Mouse (Mus musculus) midbrain, embryonic 11.5 days (tissue): ENCODE measurements around the gene Akt2. TPM values are rescaled to one million over a fixed set of nuclear protein-coding genes. Genes with fewer than 3 reads are reported as not detected.

ENCODE experiments used
- ATAC-seq: fragments of 200-750 bp; cut with Nextera tagmentation; 2 replicates; pipeline ENCODE4 v1.8.0; 2017; ENCODE audit warnings: moderate TSS enrichment, moderate library complexity; ENCODE audit not compliant: low FRiP score
- DNase-seq: peaks from one replicate; pipeline ENCODE4 v3.0.0; 2015; ENCODE audit warnings: low spot score; ENCODE audit errors: missing footprints
- H3K27ac ChIP-seq: fragments of 300-500 bp; sonication (generic); 2 replicates; pipeline ENCODE4 v1.5.1; 2014; ENCODE audit warnings: low read depth, low read length
- H3K27me3 ChIP-seq: fragments of 300-500 bp; sonication (generic); 2 replicates; pipeline ENCODE4 v1.6.1; 2014; ENCODE audit warnings: mild to moderate bottlenecking, low read length, moderate library complexity, mixed read lengths; ENCODE audit not compliant: control insufficient read depth, insufficient read depth
- H3K36me3 ChIP-seq: fragments of 300-500 bp; sonication (generic); 2 replicates; pipeline ENCODE4 v1.6.1; 2014; ENCODE audit warnings: mild to moderate bottlenecking, low read length, moderate library complexity, mixed read lengths; ENCODE audit not compliant: control insufficient read depth, insufficient read depth
- H3K4me1 ChIP-seq: fragments of 300-500 bp; sonication (generic); 2 replicates; pipeline ENCODE4 v1.6.1; 2014; ENCODE audit warnings: low read length; ENCODE audit not compliant: control insufficient read depth, insufficient read depth
- H3K4me2 ChIP-seq: fragments of 300-500 bp; sonication (generic); 2 replicates; pipeline ENCODE4 v1.6.1; 2014; ENCODE audit warnings: mild to moderate bottlenecking, moderate library complexity
- H3K4me3 ChIP-seq: fragments of 300-500 bp; sonication (generic); 2 replicates; pipeline ENCODE4 v1.5.1; 2014; ENCODE audit warnings: low read depth, low read length
- H3K9ac ChIP-seq: fragments of 300-500 bp; sonication (generic); 2 replicates; pipeline ENCODE4 v1.6.1; 2014; ENCODE audit warnings: low read length
- H3K9me3 ChIP-seq: fragments of 300-500 bp; sonication (generic); 2 replicates; pipeline ENCODE4 v1.6.1; 2016; ENCODE audit warnings: low read length; ENCODE audit not compliant: control insufficient read depth
- WGBS: fragments of 180-500 bp; shearing (Covaris S2); extraction: QIAGEN DNeasy Blood & Tissue Kit; methylation state at CpG from one replicate; pipeline ENCODE4 v1.1.7; 2014; 5-methylcytosine and 5-hydroxymethylcytosine counted together
- polyA plus RNA-seq: library from polyadenylated mRNA; unstranded; fragments of >200 nt; fragmentation: Nextera tagmentation; extraction: Ambion mirVana; gene quantifications from 2 replicates; pipeline ENCODE4 v1.2.1, GENCODE M21; 2014

Akt2 gene
- polyA plus RNA-seq, 1 experiment from 2014 or later, result 69.0 TPM

DNA sequence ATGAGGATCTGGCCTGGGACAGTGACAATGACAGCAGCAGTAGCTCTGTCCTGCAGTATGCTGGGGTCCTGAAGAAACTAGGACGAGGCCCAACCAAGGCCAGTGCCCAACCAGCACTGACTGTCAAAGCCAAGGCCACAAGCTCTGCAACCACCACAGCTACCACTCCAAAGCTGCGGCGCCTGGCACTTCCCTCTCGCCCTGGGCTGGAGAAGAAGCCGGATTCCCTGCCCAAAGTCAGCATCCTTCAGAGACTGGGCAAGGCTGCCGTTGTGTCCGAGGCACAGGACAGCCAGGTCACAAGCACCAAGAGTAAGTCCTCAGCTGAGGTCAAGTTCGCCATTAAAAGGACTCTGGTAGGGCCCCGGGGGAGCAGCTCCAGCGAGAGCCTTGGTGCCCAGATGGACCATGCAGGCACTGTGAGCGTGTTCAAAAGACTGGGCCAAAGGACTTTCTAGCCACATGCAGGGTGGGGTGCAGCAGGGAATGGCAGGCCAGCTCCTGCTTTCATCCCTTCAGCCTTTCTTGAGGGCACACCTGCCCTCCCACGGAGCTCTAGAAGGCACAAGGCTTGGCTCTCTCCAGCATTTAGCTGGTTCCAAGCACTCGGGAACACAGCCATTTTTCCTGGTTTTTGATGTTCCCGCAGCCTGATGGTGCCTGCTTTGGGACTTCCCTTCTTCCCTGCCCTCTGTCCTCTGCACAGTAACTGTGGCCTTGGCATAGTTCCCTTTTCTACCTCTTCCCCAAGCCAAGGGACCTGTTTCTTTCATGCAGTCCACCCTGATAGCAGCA lies 10.8 kb upstream of the Akt2 start:
- DNase-seq, result peak; percentile 68
- Histone ChIP-seq H3K4me1 (no peaks in the 10 kb centered on the region), H3K27ac (no peak overlapping the region), H3K27me3 (no peaks in the 10 kb centered on the region), H3K9me3 (no peaks in the 10 kb centered on the region), H3K36me3 (peaks cover 13% of the 10 kb centered on the region), H3K4me3 (no peak overlapping the region), H3K9ac (no peak overlapping the region), H3K4me2 (no peak overlapping the region)
- no peak for ATAC-seq
- 90% methylated on average over 14 of the region's 14 CpGs for WGBS

DNA sequence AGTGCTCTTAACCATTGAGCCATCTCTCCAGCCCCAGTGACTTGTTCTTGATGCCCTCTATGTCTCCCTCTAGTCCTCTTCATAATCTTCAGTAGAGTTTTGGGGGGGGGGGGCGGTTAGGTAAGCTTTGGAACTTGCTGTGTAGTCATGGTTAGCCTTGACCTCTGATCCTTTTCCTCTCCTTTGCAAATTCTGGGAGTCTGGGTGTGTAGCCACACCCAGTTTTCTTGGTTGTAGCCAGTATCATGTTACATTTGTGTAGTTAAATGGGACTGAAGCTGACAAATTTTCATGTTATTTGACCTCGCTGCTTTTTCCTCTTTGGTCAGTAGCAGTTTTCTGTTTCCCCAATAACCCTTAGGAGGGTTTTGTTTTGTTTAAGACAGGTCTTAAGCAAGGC lies 4.5 kb upstream of the Akt2 start:
- ATAC-seq (no peak), DNase-seq (peak; percentile 21)
- no peaks in the 10 kb centered on the region for H3K4me1 ChIP-seq
- no peaks in the 10 kb centered on the region for H3K36me3 ChIP-seq
- H3K27me3 ChIP-seq, result no peaks in the 10 kb centered on the region
- 70% methylated on average over 2 of the region's 2 CpGs for WGBS
- H3K9ac ChIP-seq, result no peak overlapping the region
- H3K4me3 ChIP-seq, result no peak overlapping the region
- no peak overlapping the region for H3K27ac ChIP-seq
- H3K4me2 ChIP-seq, result no peak overlapping the region
- no peaks in the 10 kb centered on the region for H3K9me3 ChIP-seq

DNA sequence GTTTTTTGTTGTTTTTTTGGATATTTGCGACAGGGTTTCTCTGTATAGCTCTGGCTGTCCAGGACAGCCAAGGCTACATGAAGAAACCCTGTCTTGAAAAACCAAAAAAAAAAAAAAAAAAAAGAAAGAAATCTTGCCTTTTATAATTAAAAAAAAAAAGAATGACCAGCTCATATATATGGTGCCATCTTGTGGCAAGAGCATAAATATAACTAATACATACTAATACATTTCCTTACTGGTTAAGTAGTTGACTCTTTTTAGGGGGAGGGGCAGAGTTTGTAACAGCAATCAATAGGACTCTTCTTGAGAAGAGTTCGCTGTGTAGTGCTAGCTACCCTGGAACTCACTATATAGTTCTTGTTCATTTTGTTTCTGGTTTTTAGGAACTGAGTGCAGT lies 3.6 kb upstream of the Akt2 start:
- peak; percentile 72 for DNase-seq
- 91% methylated on average over 2 of the region's 2 CpGs for WGBS
- no peak overlapping the region for H3K9ac ChIP-seq
- no peak overlapping the region for H3K27ac ChIP-seq
- no peaks in the 10 kb centered on the region for H3K36me3 ChIP-seq
- no peaks in the 10 kb centered on the region for H3K9me3 ChIP-seq
- no peak overlapping the region for H3K4me2 ChIP-seq
- no peak overlapping the region for H3K4me3 ChIP-seq
- H3K4me1 ChIP-seq, result peaks cover 2% of the 10 kb centered on the region; the same call in 1 of the 2 replicates
- H3K27me3 ChIP-seq, result no peaks in the 10 kb centered on the region
- ATAC-seq, result no peak

DNA sequence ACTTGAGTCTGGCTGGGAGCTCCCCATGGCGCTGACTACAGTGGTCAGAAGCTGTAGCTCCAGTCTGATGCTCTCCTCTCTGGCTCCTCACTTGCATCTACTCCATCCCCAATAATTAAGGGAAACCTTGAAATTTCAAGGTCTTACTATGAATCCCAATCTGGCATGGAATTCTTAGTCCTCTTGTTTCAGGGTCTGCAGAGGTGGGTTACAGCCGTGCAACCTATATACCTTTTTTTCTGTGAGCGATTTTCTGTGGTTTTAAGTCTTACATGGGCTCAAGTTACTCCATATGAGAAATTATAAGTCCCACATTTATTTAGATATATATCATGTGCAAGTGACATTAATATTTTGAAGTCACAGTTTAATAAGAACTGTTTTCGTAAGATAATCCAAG lies 1.3 kb upstream of the Akt2 start:
- ATAC-seq (no peak), DNase-seq (peak; percentile 75)
- Histone ChIP-seq H3K4me2 (no peak overlapping the region), H3K27me3 (no peaks in the 10 kb centered on the region), H3K36me3 (peaks cover 2% of the 10 kb centered on the region; the same call in 1 of the 2 replicates), H3K9me3 (no peaks in the 10 kb centered on the region), H3K4me3 (no peak overlapping the region), H3K4me1 (peaks cover 11% of the 10 kb centered on the region), H3K27ac (no peak overlapping the region), H3K9ac (no peak overlapping the region)
- 95% methylated on average over 4 of the region's 4 CpGs for WGBS

DNA sequence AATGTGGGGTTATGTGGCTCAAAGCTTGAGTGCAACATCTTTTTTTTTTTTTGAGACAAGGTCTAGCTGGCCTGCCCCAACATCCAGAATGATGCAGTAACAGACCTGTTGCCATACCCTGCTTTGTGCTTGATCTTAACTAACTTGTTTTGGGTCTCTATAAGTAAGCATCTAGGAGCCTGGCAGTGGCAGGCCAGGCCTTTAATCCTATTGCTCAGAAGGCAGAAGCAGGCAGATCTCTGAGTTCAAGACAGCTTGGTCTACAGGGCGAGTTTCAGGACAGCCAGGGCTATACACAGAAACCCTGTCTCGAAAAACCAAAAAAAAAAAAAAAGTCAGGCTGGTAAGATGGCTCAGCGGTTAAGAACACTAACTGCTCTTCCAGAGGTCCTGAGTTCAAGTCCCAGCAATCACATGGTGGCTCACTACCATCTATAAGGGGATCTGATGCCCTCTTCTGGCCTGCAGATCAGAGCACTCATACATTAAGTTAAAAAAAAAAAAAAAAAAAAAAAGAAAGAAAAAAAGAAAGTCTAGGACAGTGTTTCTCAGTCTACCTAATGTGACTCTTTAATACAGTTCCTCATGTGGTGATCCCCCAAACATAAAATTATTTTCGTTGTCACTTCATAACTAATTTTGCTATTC lies 662 bp upstream of the Akt2 start:
- H3K36me3 ChIP-seq, result peaks cover 2% of the 10 kb centered on the region; the same call in 1 of the 2 replicates
- 68% methylated on average over 4 of the region's 4 CpGs for WGBS
- 0 out of 2 replicates have a peak, but pooled peaks have one; percentile 1 for ATAC-seq
- no peaks in the 10 kb centered on the region for H3K9me3 ChIP-seq
- peak overlapping the region; percentile 61 for H3K9ac ChIP-seq
- peaks cover 11% of the 10 kb centered on the region for H3K4me1 ChIP-seq
- H3K27ac ChIP-seq, result peak overlapping the region; percentile 96
- peak; percentile 72 for DNase-seq
- peak overlapping the region; percentile 71 for H3K4me3 ChIP-seq
- H3K4me2 ChIP-seq, result peak overlapping the region; percentile 51
- no peaks in the 10 kb centered on the region for H3K27me3 ChIP-seq

DNA sequence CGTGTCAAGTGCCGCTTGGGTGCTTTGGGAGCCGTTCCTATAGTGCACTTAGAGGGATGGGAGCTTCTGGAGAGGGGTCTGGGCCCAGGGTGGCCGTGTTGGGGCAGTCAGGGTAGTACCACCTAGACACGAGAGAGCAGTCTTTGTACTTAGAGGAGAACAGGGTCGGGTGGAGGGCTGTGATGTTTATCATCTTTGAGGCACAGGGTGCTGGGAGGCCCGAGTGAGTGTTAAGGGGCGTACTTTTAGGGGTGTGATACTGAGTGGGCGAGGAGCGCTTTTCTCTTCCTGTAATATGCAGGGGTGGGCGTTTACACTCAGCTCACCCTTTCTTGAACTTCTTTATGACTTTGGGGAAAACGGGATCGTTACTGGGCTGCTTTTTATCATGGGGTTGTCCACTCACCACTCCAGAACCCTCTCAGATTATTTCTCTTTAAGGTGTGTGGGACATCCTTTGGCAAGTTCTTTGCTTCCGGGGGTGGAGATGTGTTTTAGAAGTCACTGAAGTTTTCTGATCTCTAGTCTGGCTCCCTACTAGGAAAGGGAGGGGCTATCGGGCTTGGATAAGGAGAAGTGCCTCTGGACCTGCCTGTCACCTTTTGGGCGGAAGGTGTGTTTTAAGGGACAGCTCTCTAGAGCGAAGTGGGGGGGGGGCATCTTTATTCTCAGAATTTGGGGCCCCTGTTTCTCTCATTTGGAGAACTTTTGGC lies 1.0 kb downstream of the Akt2 start:
- Histone ChIP-seq H3K4me2 (peak overlapping the region; percentile 52), H3K9ac (peak overlapping the region; percentile 92), H3K27me3 (no peaks in the 10 kb centered on the region), H3K27ac (peak overlapping the region; percentile 96), H3K36me3 (peaks cover 2% of the 10 kb centered on the region; the same call in 1 of the 2 replicates), H3K4me1 (peaks cover 15% of the 10 kb centered on the region), H3K9me3 (no peaks in the 10 kb centered on the region), H3K4me3 (peak overlapping the region; percentile 71)
- ATAC-seq (peak; percentile 76; the same call in 1 of the 2 replicates), DNase-seq (no peak)
- WGBS, result 3% methylated on average over 17 of the region's 17 CpGs

DNA sequence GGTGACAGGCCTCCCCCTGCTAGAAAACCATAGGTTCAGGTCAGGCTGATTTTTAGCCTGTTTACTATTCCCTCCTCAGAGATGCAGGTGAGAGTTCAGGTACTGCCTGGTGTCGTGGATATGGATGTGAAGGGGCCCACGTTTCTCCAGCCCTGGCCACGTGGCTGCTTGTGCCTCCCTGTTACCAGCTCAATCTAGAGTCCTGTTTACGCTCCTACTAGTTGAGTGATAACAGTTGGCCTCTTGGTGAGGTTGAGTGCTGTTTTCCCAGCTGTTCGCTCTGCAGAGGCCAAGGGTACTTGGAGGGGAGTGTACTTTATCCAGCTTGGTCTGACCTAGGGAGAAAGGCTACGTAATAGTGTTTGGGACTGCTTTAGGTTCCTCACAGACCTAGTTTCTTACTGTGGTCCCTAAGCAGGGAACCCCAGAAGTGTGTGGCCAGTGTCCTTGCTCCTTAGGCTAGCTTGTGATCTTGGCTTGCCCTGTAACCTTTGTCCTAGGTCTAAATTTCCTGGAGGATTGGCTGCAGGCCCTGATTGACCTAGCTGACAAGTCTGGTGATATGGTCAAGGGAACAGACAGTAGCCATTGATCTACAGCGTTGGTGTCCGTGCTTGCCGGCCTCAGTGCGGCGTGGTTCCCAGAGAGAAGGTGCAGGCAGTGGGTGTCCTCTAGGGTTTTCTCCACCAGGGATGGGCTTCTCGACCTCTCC lies 1.7 kb downstream of the Akt2 start:
- Histone ChIP-seq H3K36me3 (peaks cover 2% of the 10 kb centered on the region; the same call in 1 of the 2 replicates), H3K27me3 (no peaks in the 10 kb centered on the region), H3K4me3 (peak overlapping the region; percentile 71), H3K27ac (no peak overlapping the region), H3K9me3 (no peaks in the 10 kb centered on the region), H3K4me1 (peaks cover 15% of the 10 kb centered on the region), H3K4me2 (peak overlapping the region; percentile 52), H3K9ac (peak overlapping the region; percentile 92)
- ATAC-seq (no peak), DNase-seq (no peak)
- 79% methylated on average over 12 of the region's 12 CpGs for WGBS

DNA sequence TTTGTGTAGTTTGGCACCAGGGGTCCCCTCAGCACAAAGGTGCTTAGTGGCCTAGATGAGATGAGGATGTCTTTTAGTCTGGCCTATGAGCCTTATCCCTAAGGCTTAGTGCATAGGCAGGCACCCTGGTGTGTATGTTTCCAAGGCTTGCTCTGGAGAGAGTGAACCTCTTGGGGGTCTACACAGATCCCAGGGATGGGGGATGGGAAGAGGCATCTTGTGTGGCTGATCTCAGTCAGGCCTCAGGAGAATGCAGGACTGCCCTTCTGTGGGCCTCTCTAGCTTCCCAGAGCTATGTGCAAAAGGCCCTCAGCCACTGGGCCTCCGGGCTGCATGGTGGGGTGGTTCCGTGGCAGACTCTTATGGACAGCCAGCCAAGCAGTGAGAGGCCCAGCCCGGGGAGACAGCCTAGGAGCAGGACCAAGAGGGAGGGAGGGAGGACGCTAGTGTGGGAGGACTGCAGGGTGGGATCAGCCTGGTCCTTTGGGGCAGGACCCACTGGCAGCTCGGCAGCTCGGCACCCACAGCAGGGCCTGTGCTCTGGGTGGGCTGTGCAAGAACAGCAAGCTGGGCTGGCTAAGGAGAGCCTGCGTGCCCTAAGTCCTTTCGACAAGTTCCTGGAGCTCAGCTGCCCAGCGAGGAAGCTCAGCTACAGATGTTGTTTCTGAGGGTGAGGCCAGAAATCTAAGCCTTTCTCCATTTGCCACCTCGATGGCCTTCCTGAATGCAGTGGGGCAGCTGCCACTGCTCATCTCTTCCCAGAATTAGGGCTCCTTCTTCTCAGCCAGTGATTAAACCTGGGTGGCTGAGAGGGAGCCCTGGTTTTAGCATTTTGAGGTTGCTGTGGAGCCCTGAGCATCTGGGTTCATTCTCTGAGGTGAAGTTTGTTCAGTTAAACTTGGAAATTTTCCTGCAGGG lies 5.5 kb downstream of the Akt2 start:
- Histone ChIP-seq H3K4me3 (no peak overlapping the region), H3K27me3 (no peaks in the 10 kb centered on the region), H3K36me3 (peaks cover 2% of the 10 kb centered on the region; the same call in 1 of the 2 replicates), H3K4me2 (no peak overlapping the region), H3K27ac (no peak overlapping the region), H3K9ac (no peak overlapping the region), H3K4me1 (peaks cover 15% of the 10 kb centered on the region), H3K9me3 (no peaks in the 10 kb centered on the region)
- peak; percentile 69 for DNase-seq
- 51% methylated on average over 10 of the region's 10 CpGs for WGBS
- no peak for ATAC-seq
